Mouse (Mus musculus) midbrain, embryonic 14.5 days (tissue): ENCODE measurements around the gene Cyfip2. TPM values are rescaled to one million over a fixed set of nuclear protein-coding genes. Genes with fewer than 3 reads are reported as not detected.

Experiments used
- ATAC-seq: fragments of 200-750 bp; cut with Nextera tagmentation; 2 replicates; pipeline ENCODE4 v1.8.0; 2017; ENCODE audit warnings: moderate number of reproducible peaks, moderate library complexity; ENCODE audit not compliant: low FRiP score, low TSS enrichment
- DNase-seq: peaks from one replicate; pipeline ENCODE4 v3.0.0-alpha.2; 2015
- H3K27ac ChIP-seq: fragments of 300-500 bp; sonication (generic); replicated peaks from 2 replicates; pipeline ENCODE4 v1.5.1; 2014; ENCODE audit warnings: mild to moderate bottlenecking, low read depth, low read length, moderate library complexity
- H3K27me3 ChIP-seq: fragments of 300-500 bp; sonication (generic); 2 replicates; pipeline ENCODE4 v1.6.1; 2014; ENCODE audit warnings: low read length, control low read depth, mixed read lengths; ENCODE audit not compliant: control insufficient read depth, insufficient read depth
- H3K36me3 ChIP-seq: fragments of 300-500 bp; sonication (generic); 2 replicates; pipeline ENCODE4 v1.6.1; 2014; ENCODE audit warnings: low read length, control low read depth; ENCODE audit not compliant: control insufficient read depth, insufficient read depth
- H3K4me1 ChIP-seq: fragments of 300-500 bp; sonication (generic); 2 replicates; pipeline ENCODE4 v1.6.1; 2014; ENCODE audit warnings: mild to moderate bottlenecking, antibody characterized with exemption, low read length, control low read depth; ENCODE audit not compliant: control insufficient read depth, insufficient read depth
- H3K4me2 ChIP-seq: fragments of 300-500 bp; sonication (generic); 2 replicates; pipeline ENCODE4 v1.6.1; 2014; ENCODE audit warnings: mild to moderate bottlenecking, low read length, moderate library complexity
- H3K4me3 ChIP-seq: fragments of 300-500 bp; sonication (generic); replicated peaks from 2 replicates; pipeline ENCODE4 v1.5.1; 2014; ENCODE audit warnings: low read depth, low read length
- H3K9ac ChIP-seq: fragments of 300-500 bp; sonication (generic); replicated peaks from 2 replicates; pipeline ENCODE4 v1.6.1; 2014; ENCODE audit warnings: mild to moderate bottlenecking, low read length, moderate library complexity
- H3K9me3 ChIP-seq: fragments of 300-500 bp; sonication (generic); 2 replicates; pipeline ENCODE4 v1.6.1; 2016; ENCODE audit warnings: low read length, control low read depth, mixed read lengths; ENCODE audit not compliant: control insufficient read depth
- WGBS: fragments of 180-500 bp; shearing (Covaris S2); extraction: QIAGEN DNeasy Blood & Tissue Kit; methylation state at CpG from one replicate; pipeline ENCODE4 v1.1.7; 2014; 5-methylcytosine and 5-hydroxymethylcytosine counted together
- polyA plus RNA-seq: library from polyadenylated mRNA; unstranded; fragments of >200 nt; fragmentation: Nextera tagmentation; extraction: Ambion mirVana; gene quantifications from 2 replicates; pipeline ENCODE4 v1.2.1, GENCODE M21; 2014

Cyfip2 gene
- polyA plus RNA-seq, 1 experiment from 2014 or later, result 112 TPM

DNA sequence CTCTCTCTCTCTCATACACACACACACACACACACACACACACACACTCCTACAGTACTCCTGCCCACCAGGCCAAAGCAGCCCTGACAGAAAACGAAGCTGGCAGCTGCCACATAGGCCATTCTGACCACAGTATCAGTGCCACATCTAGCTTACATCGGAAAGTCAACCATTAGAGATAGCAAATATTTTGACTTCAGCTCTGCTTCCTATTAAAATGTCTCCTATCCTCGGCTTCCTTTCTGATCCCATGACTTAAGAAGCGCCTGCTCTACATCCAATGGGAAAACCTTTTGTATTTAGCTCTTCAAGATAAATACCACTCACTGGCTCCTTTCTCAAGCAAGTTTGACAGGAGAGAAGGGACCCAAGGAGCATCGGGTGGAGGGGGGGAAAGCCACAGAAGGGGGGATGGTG is 2.0 kb downstream of the Cyfip2 start:
- H3K4me1 ChIP-seq, result peaks cover 23% of the 10 kb centered on the region
- WGBS, result 33% methylated on average over 5 of the region's 5 CpGs
- H3K9ac ChIP-seq, result peak overlapping the region; percentile 99
- peak overlapping the region; percentile 78 for H3K4me2 ChIP-seq
- H3K27ac ChIP-seq, result peak overlapping the region; percentile 94
- no peaks in the 10 kb centered on the region for H3K36me3 ChIP-seq
- H3K27me3 ChIP-seq, result no peaks in the 10 kb centered on the region
- H3K9me3 ChIP-seq, result no peaks in the 10 kb centered on the region
- H3K4me3 ChIP-seq, result peak overlapping the region; percentile 93
- ATAC-seq, result peak; percentile 15; the same call in 1 of the 2 replicates
- DNase-seq, result peak; percentile 64

DNA sequence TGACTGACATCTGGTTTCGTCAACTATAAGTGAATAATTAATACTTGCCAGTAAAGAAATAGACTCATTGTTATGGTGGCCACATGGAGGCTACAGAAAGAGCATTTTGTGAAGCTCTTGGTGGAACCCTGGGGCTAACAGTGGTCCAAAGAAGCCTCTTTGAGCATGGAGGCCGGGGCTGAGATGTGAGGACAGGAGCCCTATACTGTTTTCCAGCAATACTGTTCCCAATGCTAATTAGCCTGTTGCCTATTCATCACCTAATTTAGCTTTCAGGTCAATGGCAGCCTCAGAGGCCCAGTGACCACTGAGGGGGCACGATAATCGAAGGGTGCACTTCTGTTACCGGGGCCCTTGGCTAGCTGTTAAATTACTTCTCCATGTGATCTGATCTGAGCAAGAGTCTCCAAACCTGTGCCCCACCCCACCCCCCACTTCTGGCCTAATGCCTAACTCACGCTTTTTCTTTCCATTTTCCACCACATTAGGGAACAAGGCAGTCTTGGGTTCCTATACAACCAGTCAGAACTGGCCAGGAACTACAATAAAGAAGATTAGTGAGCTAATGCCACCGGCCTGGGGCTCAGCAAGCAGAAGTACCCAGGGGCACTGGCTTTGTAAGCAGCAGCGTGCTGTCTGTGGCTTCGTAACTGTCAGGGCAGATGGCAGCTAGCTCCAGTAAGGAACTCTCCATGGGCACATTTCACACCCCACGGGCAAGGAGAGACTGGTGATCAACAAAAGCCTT is 2.7 kb downstream of the Cyfip2 start:
- H3K4me1 ChIP-seq, result peaks cover 30% of the 10 kb centered on the region
- WGBS, result 11% methylated on average over 10 of the region's 10 CpGs

DNA sequence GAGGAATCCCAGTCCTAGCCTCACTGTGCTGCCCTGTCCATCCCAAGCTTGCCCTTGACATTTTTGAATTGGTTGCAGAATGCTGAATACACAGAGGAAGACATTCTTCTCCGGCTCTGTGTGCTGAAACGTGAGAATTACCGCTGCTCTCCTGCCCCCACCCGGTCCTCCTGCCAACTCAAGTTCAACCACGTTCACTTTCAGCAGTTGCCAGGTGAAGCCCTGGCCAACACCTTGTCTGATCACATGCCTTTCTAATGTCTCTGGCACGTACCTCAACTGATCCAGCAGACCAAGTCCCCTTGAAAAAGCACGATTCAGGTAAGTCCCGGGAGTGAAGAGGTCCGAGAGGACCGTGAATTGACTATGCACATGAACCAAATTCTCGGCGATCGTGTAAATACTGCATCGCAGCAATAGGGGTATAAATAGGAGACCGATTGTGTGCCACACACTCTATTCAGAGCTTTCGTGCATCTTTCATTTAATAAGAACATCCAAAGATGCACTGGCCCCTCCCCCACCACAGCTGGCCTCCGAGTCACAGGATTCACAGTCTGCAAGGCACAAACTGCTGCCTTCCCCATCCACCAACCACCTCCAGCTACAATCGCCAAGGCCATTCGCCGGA is 3.4 kb downstream of the Cyfip2 start:
- Histone ChIP-seq H3K27ac (peak overlapping the region; percentile 94), H3K36me3 (no peaks in the 10 kb centered on the region), H3K4me2 (peak overlapping the region; percentile 78), H3K4me3 (peak overlapping the region; percentile 93), H3K9ac (peak overlapping the region; percentile 99), H3K9me3 (no peaks in the 10 kb centered on the region), H3K27me3 (no peaks in the 10 kb centered on the region), H3K4me1 (peaks cover 34% of the 10 kb centered on the region)
- ATAC-seq, result no peak
- WGBS, result 68% methylated on average over 20 of the region's 20 CpGs
- no peak for DNase-seq

More for the DNA sequence above, 2.7 kb downstream of the Cyfip2 start:
- Histone ChIP-seq H3K36me3 (no peaks in the 10 kb centered on the region), H3K4me2 (peak overlapping the region; percentile 78), H3K27me3 (no peaks in the 10 kb centered on the region), H3K27ac (peak overlapping the region; percentile 94), H3K9me3 (no peaks in the 10 kb centered on the region), H3K9ac (peak overlapping the region; percentile 99), H3K4me3 (peak overlapping the region; percentile 93)
- peak; percentile 56; the same call in 1 of the 2 replicates for ATAC-seq
- peak; percentile 74 for DNase-seq

DNA sequence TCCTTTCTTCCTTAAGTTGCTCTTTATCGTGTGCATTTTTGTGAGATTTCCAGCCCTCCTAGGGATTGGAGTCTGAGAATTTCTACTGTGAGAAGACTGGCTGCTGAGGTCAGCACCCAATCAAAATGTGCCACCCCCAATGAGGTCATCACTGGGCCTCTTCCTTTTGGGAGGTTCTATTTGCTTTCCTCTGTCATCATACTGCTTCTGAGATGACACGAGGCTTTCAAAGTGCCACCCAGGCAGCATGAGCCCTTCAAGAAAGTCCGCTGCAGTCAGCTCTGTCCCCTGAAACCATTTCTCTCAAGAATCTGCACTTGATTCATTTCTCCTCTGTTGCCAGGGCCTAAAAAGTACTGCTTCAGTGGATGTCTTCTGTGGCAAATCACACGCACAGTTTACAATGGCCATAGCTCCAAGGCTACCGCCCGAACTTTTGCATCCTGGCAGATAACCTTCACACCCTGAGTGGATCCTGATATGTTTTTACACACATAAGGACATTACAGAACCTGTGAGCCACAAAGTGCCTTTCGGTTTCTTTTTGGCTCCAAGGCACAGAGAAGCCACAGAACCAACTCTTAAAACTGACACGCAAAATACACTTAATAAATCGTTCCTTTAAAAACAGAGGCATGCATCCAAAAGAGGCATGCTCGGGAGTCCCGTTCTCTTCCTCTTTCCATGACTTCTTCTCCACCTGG is 4.2 kb downstream of the Cyfip2 start:
- Histone ChIP-seq H3K9me3 (no peaks in the 10 kb centered on the region), H3K36me3 (no peaks in the 10 kb centered on the region), H3K9ac (no peak overlapping the region), H3K4me3 (no peak overlapping the region), H3K27ac (no peak overlapping the region), H3K27me3 (no peaks in the 10 kb centered on the region), H3K4me2 (peak overlapping the region; percentile 78; the same call in 1 of the 2 replicates), H3K4me1 (peaks cover 34% of the 10 kb centered on the region)
- no peak for ATAC-seq
- WGBS, result 93% methylated on average over 11 of the region's 11 CpGs
- no peak for DNase-seq

DNA sequence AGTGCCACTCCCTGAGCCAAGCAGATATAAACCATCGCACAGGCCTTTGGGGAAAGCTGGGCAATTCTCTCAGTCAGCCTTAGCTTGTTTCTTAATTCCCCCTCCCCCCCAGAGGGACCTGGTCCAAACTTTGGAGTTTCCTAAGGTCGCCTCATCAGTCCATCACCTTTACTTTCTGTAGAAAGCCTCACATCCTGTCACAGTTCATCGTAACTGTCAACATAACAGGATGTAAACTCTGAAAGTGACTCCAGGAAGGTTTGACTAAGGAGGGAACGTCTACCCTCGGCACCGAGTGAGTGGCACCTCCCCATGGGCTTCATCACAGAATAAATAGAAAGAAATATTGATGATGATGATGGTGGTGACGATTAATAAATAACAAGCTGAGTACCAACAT is 4.9 kb downstream of the Cyfip2 start:
- no peaks in the 10 kb centered on the region for H3K9me3 ChIP-seq
- 95% methylated on average over 7 of the region's 7 CpGs for WGBS
- no peak overlapping the region for H3K9ac ChIP-seq
- DNase-seq (no peak), ATAC-seq (no peak)
- H3K36me3 ChIP-seq, result no peaks in the 10 kb centered on the region
- no peak overlapping the region for H3K4me2 ChIP-seq
- H3K27ac ChIP-seq, result no peak overlapping the region
- H3K4me3 ChIP-seq, result no peak overlapping the region
- no peaks in the 10 kb centered on the region for H3K27me3 ChIP-seq
- peaks cover 30% of the 10 kb centered on the region for H3K4me1 ChIP-seq

DNA sequence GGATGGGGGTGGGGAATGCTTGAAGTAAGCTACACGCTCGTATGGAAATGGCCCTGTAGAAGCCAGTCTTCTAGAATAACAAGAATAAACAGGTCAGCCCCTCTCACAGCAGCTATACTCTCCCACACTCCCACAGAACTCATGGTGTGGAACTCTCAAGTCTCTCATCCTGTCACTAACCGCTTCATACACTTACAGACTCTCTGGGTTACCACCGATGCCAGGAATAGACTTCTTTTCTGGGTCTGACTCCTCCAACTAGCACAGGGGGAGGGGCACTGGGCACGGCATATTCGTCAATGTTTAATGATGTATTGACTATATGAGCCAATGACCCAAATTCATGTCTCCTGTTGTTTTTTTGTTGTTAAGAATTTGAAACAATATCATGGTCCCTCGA is 5.9 kb downstream of the Cyfip2 start:
- Histone ChIP-seq H3K36me3 (no peaks in the 10 kb centered on the region), H3K9me3 (no peaks in the 10 kb centered on the region), H3K27ac (no peak overlapping the region), H3K4me1 (peaks cover 29% of the 10 kb centered on the region), H3K4me3 (no peak overlapping the region), H3K4me2 (no peak overlapping the region), H3K27me3 (no peaks in the 10 kb centered on the region), H3K9ac (no peak overlapping the region)
- WGBS, result 93% methylated on average over 7 of the region's 7 CpGs
- DNase-seq, result no peak
- ATAC-seq, result no peak

DNA sequence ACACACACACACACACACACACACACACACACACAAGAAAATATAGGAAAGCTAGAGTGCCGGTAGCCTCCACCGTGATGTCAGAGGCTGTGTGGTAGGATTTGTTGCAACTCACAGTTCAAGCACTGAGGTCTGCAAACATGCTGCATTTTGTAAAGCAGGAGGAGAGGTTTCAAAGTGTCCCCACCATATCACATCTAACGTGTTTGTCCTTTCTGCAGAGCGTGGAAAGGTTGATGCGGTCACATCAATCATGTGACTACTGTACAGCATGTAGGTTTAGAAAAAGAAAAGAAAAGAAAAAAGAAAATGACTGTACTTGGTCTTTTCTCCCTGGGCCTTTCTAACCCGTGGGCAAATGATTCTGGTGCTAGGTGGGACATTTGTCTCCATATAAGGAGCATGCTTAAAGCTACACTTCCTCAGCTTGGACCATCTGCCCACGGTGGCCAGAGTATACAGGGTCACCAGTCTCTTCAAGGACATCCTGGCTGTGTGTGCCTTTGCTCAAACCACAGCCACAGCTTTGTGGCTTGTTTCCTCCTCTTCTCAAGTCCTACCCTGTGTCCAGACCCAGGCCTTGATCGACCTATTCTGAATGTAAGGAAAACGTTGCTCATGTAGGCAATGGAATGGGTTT is 6.7 kb downstream of the Cyfip2 start:
- ATAC-seq (no peak), DNase-seq (no peak)
- H3K36me3 ChIP-seq, result no peaks in the 10 kb centered on the region
- H3K9me3 ChIP-seq, result no peaks in the 10 kb centered on the region
- no peak overlapping the region for H3K27ac ChIP-seq
- peaks cover 29% of the 10 kb centered on the region for H3K4me1 ChIP-seq
- H3K4me3 ChIP-seq, result no peak overlapping the region
- no peaks in the 10 kb centered on the region for H3K27me3 ChIP-seq
- H3K9ac ChIP-seq, result no peak overlapping the region
- WGBS, result 91% methylated on average over 9 of the region's 9 CpGs
- no peak overlapping the region for H3K4me2 ChIP-seq

DNA sequence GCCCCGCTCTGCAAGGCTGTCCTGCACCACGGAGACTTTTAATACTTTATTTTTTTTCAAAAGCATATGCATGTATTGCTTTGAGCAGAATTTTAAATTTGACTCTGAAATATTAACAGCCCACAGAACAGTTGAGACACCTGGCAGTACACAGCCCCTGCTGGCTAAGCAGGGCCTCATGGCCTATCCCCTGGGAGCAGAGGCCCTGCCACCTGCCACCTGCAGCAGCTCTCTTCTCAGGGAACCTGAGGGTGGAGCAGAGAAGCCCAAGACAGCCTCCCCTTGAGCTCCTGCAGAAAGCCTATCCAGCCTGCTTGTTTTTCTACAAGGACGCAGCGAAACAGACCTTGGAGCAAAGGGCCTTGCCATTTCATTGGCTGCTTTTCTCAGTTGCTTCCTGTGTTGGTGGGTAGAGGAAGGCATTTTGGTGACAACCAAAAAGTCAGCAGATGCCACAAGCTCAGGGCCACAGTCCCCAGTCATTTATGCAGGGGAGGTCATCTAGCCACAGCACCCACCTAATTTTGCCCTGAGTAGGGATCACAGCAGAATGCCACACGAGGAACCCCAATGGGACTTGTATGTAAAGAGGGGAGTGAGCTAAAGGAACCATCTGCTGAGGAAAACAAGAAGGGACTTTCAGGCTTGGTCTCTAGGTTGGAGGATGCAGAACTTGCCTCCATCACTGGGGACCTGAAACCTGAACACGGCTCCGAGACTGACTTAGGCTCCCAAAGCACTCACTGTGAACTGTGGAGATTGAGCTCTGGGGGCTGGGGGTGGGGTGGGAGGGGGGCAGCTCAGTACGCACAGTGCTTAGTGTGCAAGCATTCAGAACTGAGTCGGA is 7.6 kb downstream of the Cyfip2 start:
- H3K27ac ChIP-seq, result no peak overlapping the region
- H3K36me3 ChIP-seq, result no peaks in the 10 kb centered on the region
- H3K27me3 ChIP-seq, result no peaks in the 10 kb centered on the region
- H3K9ac ChIP-seq, result no peak overlapping the region
- ATAC-seq (no peak), DNase-seq (no peak)
- 75% methylated on average over 9 of the region's 9 CpGs for WGBS
- no peaks in the 10 kb centered on the region for H3K9me3 ChIP-seq
- no peak overlapping the region for H3K4me2 ChIP-seq
- no peak overlapping the region for H3K4me3 ChIP-seq
- H3K4me1 ChIP-seq, result peaks cover 29% of the 10 kb centered on the region
